Mouse (Mus musculus): ENCODE data around the gene Sstr3. TPM values are rescaled to one million over a fixed set of nuclear protein-coding genes. Genes with fewer than 3 reads are reported as not detected.

Gene Sstr3
- polyA plus RNA-seq, 1 experiment from 2014 or later, result 0.23 TPM

GRCm38 (mm10) chr15:78504013-78504412, 40.5 kb downstream of the Sstr3 start:
- Histone ChIP-seq H3K4me3 (ENCODE audit: low read length) (no peak overlapping the region), H3K36me3 (ENCODE audit: control insufficient read depth, insufficient read depth, low read length) (no peaks in the 10 kb centered on the region)
- 91% methylated on average over 1 of the region's 1 CpGs for WGBS

GRCm38 (mm10) chr15:78502437-78503132, 41.9 kb downstream of the Sstr3 start:
- Histone ChIP-seq H3K9ac (ENCODE audit: low read depth, low read length) (no peak overlapping the region), H3K27ac (ENCODE audit: low read depth, low read length) (no peak overlapping the region), H3K36me3 (ENCODE audit: control insufficient read depth, insufficient read depth, low read length) (no peaks in the 10 kb centered on the region), H3K27me3 (ENCODE audit: control insufficient read depth, insufficient read depth, low read length) (no peaks in the 10 kb centered on the region), H3K9me3 (ENCODE audit: control insufficient read depth, low read length) (peaks cover 4% of the 10 kb centered on the region; the same call in 1 of the 2 replicates), H3K4me1 (ENCODE audit: control insufficient read depth, insufficient read depth, low read length) (no peaks in the 10 kb centered on the region), H3K4me2 (replicated peaks; ENCODE audit: low read depth, low read length) (no peak overlapping the region), H3K4me3 (ENCODE audit: low read length) (no peak overlapping the region)
- ATAC-seq (ENCODE audit: low FRiP score, low TSS enrichment), result no peak
- WGBS, result 77% methylated on average over 18 of the region's 18 CpGs

More at GRCm38 (mm10) chr15:78504013-78504412, 40.5 kb downstream of the Sstr3 start:
- Histone ChIP-seq H3K4me2 (replicated peaks; ENCODE audit: low read depth, low read length) (no peak overlapping the region), H3K4me1 (ENCODE audit: control insufficient read depth, insufficient read depth, low read length) (no peaks in the 10 kb centered on the region), H3K27me3 (ENCODE audit: control insufficient read depth, insufficient read depth, low read length) (no peaks in the 10 kb centered on the region), H3K9ac (ENCODE audit: low read depth, low read length) (no peak overlapping the region), H3K9me3 (ENCODE audit: control insufficient read depth, low read length) (peaks cover 4% of the 10 kb centered on the region; the same call in 1 of the 2 replicates), H3K27ac (ENCODE audit: low read depth, low read length) (no peak overlapping the region)
- no peak for ATAC-seq (ENCODE audit: low FRiP score, low TSS enrichment)

- H3K4me2 ChIP-seq (replicated peaks; ENCODE audit: low read depth, low read length), result no peak within 1 kb of the TSS
- 89% methylated on average over 10 of the region's 11 CpGs for WGBS
- H3K4me1 ChIP-seq (ENCODE audit: control insufficient read depth, insufficient read depth, low read length), result no peaks in the 10 kb centered on the region
- no peak within 1 kb of the TSS for H3K4me3 ChIP-seq (ENCODE audit: low read length)
- H3K27me3 ChIP-seq (ENCODE audit: control insufficient read depth, insufficient read depth, low read length), result no peaks in the 10 kb centered on the region
- ATAC-seq (ENCODE audit: low FRiP score, low TSS enrichment), result no peak
- no peak within 1 kb of the TSS for H3K9ac ChIP-seq (ENCODE audit: low read depth, low read length)
- H3K36me3 ChIP-seq (ENCODE audit: control insufficient read depth, insufficient read depth, low read length), result no peaks in the 10 kb centered on the region
- no peak within 1 kb of the TSS for H3K27ac ChIP-seq (ENCODE audit: low read depth, low read length)
- H3K9me3 ChIP-seq (ENCODE audit: control insufficient read depth, low read length), result no peaks in the 10 kb centered on the region
Observed at GRCm38 (mm10) chr15:78494968-78495406, 49.5 kb downstream of the Sstr3 start, which contains the start of gene Il2rb. Il2rb (minus strand) TSS chr15:78495271.

- H3K27me3 ChIP-seq (ENCODE audit: control insufficient read depth, insufficient read depth, low read length), result no peaks in the 10 kb centered on the region
- no peaks in the 10 kb centered on the region for H3K9me3 ChIP-seq (ENCODE audit: control insufficient read depth, low read length)
- WGBS, result 54% methylated on average over 10 of the region's 10 CpGs
- H3K27ac ChIP-seq (ENCODE audit: low read depth, low read length), result no peak overlapping the region
- no peak overlapping the region for H3K4me3 ChIP-seq (ENCODE audit: low read length)
- H3K36me3 ChIP-seq (ENCODE audit: control insufficient read depth, insufficient read depth, low read length), result no peaks in the 10 kb centered on the region
- H3K4me1 ChIP-seq (ENCODE audit: control insufficient read depth, insufficient read depth, low read length), result no peaks in the 10 kb centered on the region
- no peak overlapping the region for H3K4me2 ChIP-seq (replicated peaks; ENCODE audit: low read depth, low read length)
- no peak overlapping the region for H3K9ac ChIP-seq (ENCODE audit: low read depth, low read length)
- ATAC-seq (ENCODE audit: low FRiP score, low TSS enrichment), result no peak
Observed at GRCm38 (mm10) chr15:78493401-78494010, 51.0 kb downstream of the Sstr3 start.

GRCm38 (mm10) chr15:78491301-78491700, 53.2 kb downstream of the Sstr3 start:
- Histone ChIP-seq H3K4me3 (ENCODE audit: low read length) (no peak overlapping the region), H3K9me3 (ENCODE audit: control insufficient read depth, low read length) (no peaks in the 10 kb centered on the region), H3K27me3 (ENCODE audit: control insufficient read depth, insufficient read depth, low read length) (no peaks in the 10 kb centered on the region), H3K4me2 (replicated peaks; ENCODE audit: low read depth, low read length) (no peak overlapping the region), H3K27ac (ENCODE audit: low read depth, low read length) (no peak overlapping the region), H3K36me3 (ENCODE audit: control insufficient read depth, insufficient read depth, low read length) (no peaks in the 10 kb centered on the region), H3K9ac (ENCODE audit: low read depth, low read length) (no peak overlapping the region), H3K4me1 (ENCODE audit: control insufficient read depth, insufficient read depth, low read length) (no peaks in the 10 kb centered on the region)
- ATAC-seq (ENCODE audit: low FRiP score, low TSS enrichment), result no peak
- 92% methylated on average over 3 of the region's 3 CpGs for whole genome bisulfite sequencing

GRCm38 (mm10) chr15:78489906-78490305, 54.6 kb downstream of the Sstr3 start:
- WGBS, result 56% methylated on average over 8 of the region's 8 CpGs
- H3K27me3 ChIP-seq (ENCODE audit: control insufficient read depth, insufficient read depth, low read length), result no peaks in the 10 kb centered on the region
- no peaks in the 10 kb centered on the region for H3K9me3 ChIP-seq (ENCODE audit: control insufficient read depth, low read length)
- H3K27ac ChIP-seq (ENCODE audit: low read depth, low read length), result no peak overlapping the region
- ATAC-seq (ENCODE audit: low FRiP score, low TSS enrichment), result no peak
- no peaks in the 10 kb centered on the region for H3K36me3 ChIP-seq (ENCODE audit: control insufficient read depth, insufficient read depth, low read length)
- no peaks in the 10 kb centered on the region for H3K4me1 ChIP-seq (ENCODE audit: control insufficient read depth, insufficient read depth, low read length)
- H3K4me2 ChIP-seq (replicated peaks; ENCODE audit: low read depth, low read length), result no peak overlapping the region
- H3K4me3 ChIP-seq (ENCODE audit: low read length), result no peak overlapping the region
- no peak overlapping the region for H3K9ac ChIP-seq (ENCODE audit: low read depth, low read length)

- WGBS, result 76% methylated on average over 3 of the region's 3 CpGs
- Histone ChIP-seq H3K4me3 (ENCODE audit: low read length) (no peak overlapping the region), H3K4me2 (replicated peaks; ENCODE audit: low read depth, low read length) (no peak overlapping the region), H3K9me3 (ENCODE audit: control insufficient read depth, low read length) (no peaks in the 10 kb centered on the region), H3K9ac (ENCODE audit: low read depth, low read length) (no peak overlapping the region), H3K36me3 (ENCODE audit: control insufficient read depth, insufficient read depth, low read length) (no peaks in the 10 kb centered on the region), H3K4me1 (ENCODE audit: control insufficient read depth, insufficient read depth, low read length) (no peaks in the 10 kb centered on the region), H3K27me3 (ENCODE audit: control insufficient read depth, insufficient read depth, low read length) (no peaks in the 10 kb centered on the region), H3K27ac (ENCODE audit: low read depth, low read length) (no peak overlapping the region)
- no peak for ATAC-seq (ENCODE audit: low FRiP score, low TSS enrichment)
Observed at GRCm38 (mm10) chr15:78489248-78489647, 55.2 kb downstream of the Sstr3 start.

GRCm38 (mm10) chr15:78487066-78487465, 57.4 kb downstream of the Sstr3 start:
- 73% methylated on average over 4 of the region's 4 CpGs for WGBS
- H3K36me3 ChIP-seq (ENCODE audit: control insufficient read depth, insufficient read depth, low read length), result no peaks in the 10 kb centered on the region

More at GRCm38 (mm10) chr15:78487066-78487465, 57.4 kb downstream of the Sstr3 start:
- Histone ChIP-seq H3K9me3 (ENCODE audit: control insufficient read depth, low read length) (no peaks in the 10 kb centered on the region), H3K9ac (ENCODE audit: low read depth, low read length) (no peak overlapping the region), H3K4me3 (ENCODE audit: low read length) (no peak overlapping the region), H3K4me2 (replicated peaks; ENCODE audit: low read depth, low read length) (no peak overlapping the region), H3K4me1 (ENCODE audit: control insufficient read depth, insufficient read depth, low read length) (no peaks in the 10 kb centered on the region), H3K27ac (ENCODE audit: low read depth, low read length) (no peak overlapping the region), H3K27me3 (ENCODE audit: control insufficient read depth, insufficient read depth, low read length) (no peaks in the 10 kb centered on the region)
- ATAC-seq (ENCODE audit: low FRiP score, low TSS enrichment), result no peak

All from kidney, embryonic 14.5 days (tissue).